Mouse (Mus musculus) ES-Bruce4 (cell line): ENCODE measurements around the gene Tex50. TPM values are rescaled to one million over a fixed set of nuclear protein-coding genes. Genes with fewer than 3 reads are reported as not detected.

ENCODE experiments used
- H3K27ac ChIP-seq: 2 replicates; pipeline ENCODE4 v1.5.1; 2012; ENCODE audit warnings: low read length, inconsistent platforms; ENCODE audit not compliant: insufficient read depth
- H3K27me3 ChIP-seq: 2 replicates; pipeline ENCODE4 v1.6.1; 2012; ENCODE audit warnings: mild to moderate bottlenecking, low read length, inconsistent platforms; ENCODE audit not compliant: control insufficient read depth, poor library complexity, insufficient read depth, severe bottlenecking
- H3K36me3 ChIP-seq: 2 replicates; pipeline ENCODE4 v1.6.1; 2012; ENCODE audit warnings: inconsistent platforms, mild to moderate bottlenecking, low read length, moderate library complexity; ENCODE audit not compliant: control insufficient read depth, poor library complexity, insufficient read depth, severe bottlenecking
- H3K4me1 ChIP-seq: one replicate; pipeline ENCODE4 v1.8.1; 2011; ENCODE audit warnings: low read length; ENCODE audit not compliant: control insufficient read depth, insufficient read depth
- H3K4me3 ChIP-seq: 2 replicates; pipeline ENCODE4 v1.5.1; 2011; ENCODE audit warnings: low read depth, mild to moderate bottlenecking, low read length
- H3K9ac ChIP-seq: 2 replicates; pipeline ENCODE4 v1.6.1; 2012; ENCODE audit warnings: low read depth, mild to moderate bottlenecking, inconsistent platforms; ENCODE audit not compliant: poor library complexity, severe bottlenecking
- H3K9me3 ChIP-seq: replicated peaks from 2 replicates; pipeline ENCODE4 v1.6.1; 2012; ENCODE audit warnings: mild to moderate bottlenecking, low read length, inconsistent platforms; ENCODE audit not compliant: control insufficient read depth, poor library complexity, insufficient read depth, severe bottlenecking
- CTCF ChIP-seq: IDR thresholded peaks from one replicate; pipeline ENCODE4 v1.8.1; 2011; ENCODE audit warnings: low read depth, low read length
- EP300 ChIP-seq: IDR thresholded peaks from 2 replicates; pipeline ENCODE4 v1.6.1; 2011; ENCODE audit warnings: low read depth, low read length; ENCODE audit not compliant: insufficient read depth
- POLR2A ChIP-seq: IDR thresholded peaks from one replicate; pipeline ENCODE4 v1.8.1; 2011; ENCODE audit warnings: low read length; ENCODE audit not compliant: insufficient read depth
- polyA plus RNA-seq: library from polyadenylated mRNA; stranded (reverse); fragments of >200 nt; gene quantifications from 2 replicates; pipeline ENCODE4 v1.2.4, GENCODE M21; 2011; ENCODE audit warnings: low read depth; ENCODE audit not compliant: missing spikeins, insufficient read depth, insufficient read length

Gene Tex50
- polyA plus RNA-seq, 1 experiment: 0.64 TPM

DNA sequence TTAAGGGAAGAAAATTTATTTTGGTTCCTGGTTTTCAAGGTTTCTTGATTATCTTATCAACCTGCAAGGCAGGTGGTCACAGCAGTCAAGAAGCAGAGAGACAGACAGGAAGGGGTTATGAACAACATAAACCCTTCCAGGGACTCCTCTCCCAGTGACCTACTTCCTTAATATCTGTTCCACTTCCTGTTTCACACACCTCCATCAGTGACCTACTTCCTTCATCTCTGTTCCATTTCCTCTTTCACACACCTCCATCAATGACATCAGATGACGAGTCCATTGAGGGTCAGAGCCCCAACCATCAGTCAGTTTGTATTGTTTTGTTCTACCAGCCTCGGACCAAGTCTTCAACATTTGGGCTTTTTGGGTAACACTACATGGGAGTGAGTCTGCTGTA, 19.6 kb downstream of the Tex50 start:
- Histone ChIP-seq H3K36me3 (no peaks in the 10 kb centered on the region), H3K4me1 (no peaks in the 10 kb centered on the region), H3K9me3 (peaks cover 8% of the 10 kb centered on the region), H3K27me3 (no peaks in the 10 kb centered on the region), H3K4me3 (no peak overlapping the region), H3K9ac (no peak overlapping the region), H3K27ac (no peak overlapping the region)
- TF ChIP-seq CTCF: no peak
- TF ChIP-seq EP300: no peak
- no peak for TF ChIP-seq POLR2A

GRCm38 (mm10) chr1:161130726-161131664, 28.1 kb downstream of the Tex50 start, which contains the start of gene Klhl20:
Gene Klhl20 (minus strand): TSS chr1:161131511.
- no peaks in the 10 kb centered on the region for H3K36me3 ChIP-seq
- peak within 1 kb of the TSS; percentile 94 for H3K4me3 ChIP-seq
- H3K27me3 ChIP-seq: no peaks in the 10 kb centered on the region
- H3K4me1 ChIP-seq: no peaks in the 10 kb centered on the region
- peak within 1 kb of the TSS; percentile 77 for H3K9ac ChIP-seq
- H3K27ac ChIP-seq: 0 out of 2 replicates have a peak within 1 kb of the TSS, but pooled peaks have one; percentile 42
- TF ChIP-seq CTCF (no peak), EP300 (0 out of 2 replicates have a peak, but pooled peaks have one; percentile 65), POLR2A (peak; percentile 86)
- no peaks in the 10 kb centered on the region for H3K9me3 ChIP-seq

DNA sequence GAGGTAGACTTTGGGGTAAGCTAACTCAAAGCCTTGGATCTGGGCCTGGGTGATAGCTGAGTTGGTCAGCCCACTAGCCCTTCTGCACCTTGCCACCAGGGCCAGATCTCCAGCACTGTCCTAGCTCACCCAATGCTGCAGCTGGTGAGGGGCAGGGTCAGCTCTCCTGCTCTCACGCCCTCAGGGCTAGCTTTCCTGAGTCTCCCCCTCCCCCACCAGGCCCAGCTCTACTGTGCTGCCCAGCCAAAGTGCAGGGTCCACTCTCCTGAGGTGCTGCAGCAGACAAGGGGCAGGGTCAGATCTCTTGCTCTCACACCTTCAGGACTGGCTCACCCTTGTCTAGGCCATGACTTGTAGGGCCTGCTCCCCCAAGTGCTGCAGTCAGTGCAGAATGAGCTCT, 32.7 kb downstream of the Tex50 start:
- H3K4me1 ChIP-seq: no peaks in the 10 kb centered on the region
- no peak overlapping the region for H3K4me3 ChIP-seq
- H3K9me3 ChIP-seq: no peaks in the 10 kb centered on the region
- no peaks in the 10 kb centered on the region for H3K36me3 ChIP-seq
- no peak overlapping the region for H3K9ac ChIP-seq
- H3K27ac ChIP-seq: no peak overlapping the region
- no peaks in the 10 kb centered on the region for H3K27me3 ChIP-seq
- TF ChIP-seq EP300: no peak
- no peak for TF ChIP-seq POLR2A
- TF ChIP-seq CTCF: no peak

- no peak overlapping the region for H3K27ac ChIP-seq
- H3K27me3 ChIP-seq: no peaks in the 10 kb centered on the region
- H3K4me1 ChIP-seq: no peaks in the 10 kb centered on the region
- TF ChIP-seq CTCF (no peak), EP300 (no peak), POLR2A (no peak)
- H3K9me3 ChIP-seq: no peaks in the 10 kb centered on the region
- no peak overlapping the region for H3K4me3 ChIP-seq
- no peaks in the 10 kb centered on the region for H3K36me3 ChIP-seq
- no peak overlapping the region for H3K9ac ChIP-seq
These were observed 36.3 kb downstream of the Tex50 start for GRCm38 (mm10) chr1:161122661-161123418.

GRCm38 (mm10) chr1:161114591-161114990, 44.5 kb downstream of the Tex50 start:
- no peaks in the 10 kb centered on the region for H3K9me3 ChIP-seq
- H3K27me3 ChIP-seq: no peaks in the 10 kb centered on the region
- no peaks in the 10 kb centered on the region for H3K36me3 ChIP-seq
- H3K27ac ChIP-seq: no peak overlapping the region
- TF ChIP-seq POLR2A: no peak
- no peak for TF ChIP-seq CTCF
- no peak for TF ChIP-seq EP300
- no peaks in the 10 kb centered on the region for H3K4me1 ChIP-seq
- no peak overlapping the region for H3K4me3 ChIP-seq
- no peak overlapping the region for H3K9ac ChIP-seq

DNA sequence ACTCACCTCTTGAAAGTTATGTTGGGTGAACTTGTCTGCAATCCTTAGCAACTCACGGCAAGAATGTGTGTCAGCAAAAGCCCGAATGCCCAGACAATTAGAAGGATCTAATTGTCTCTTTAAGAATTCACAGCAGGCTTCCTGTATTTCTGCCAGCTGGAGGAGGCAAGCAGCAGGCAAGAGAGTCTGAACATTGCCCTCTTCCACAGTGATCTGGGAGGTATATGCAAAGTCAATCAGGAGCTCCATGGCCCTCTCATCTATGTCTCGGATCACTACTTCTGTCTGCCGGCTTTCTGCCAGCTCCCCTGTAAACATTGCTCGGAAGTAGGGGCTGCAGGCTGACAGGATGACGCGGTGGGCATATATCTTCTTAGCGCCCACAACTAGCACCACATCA, 49.9 kb downstream of the Tex50 start:
- H3K4me1 ChIP-seq: no peaks in the 10 kb centered on the region
- no peaks in the 10 kb centered on the region for H3K27me3 ChIP-seq
- H3K4me3 ChIP-seq: no peak overlapping the region
- no peak overlapping the region for H3K27ac ChIP-seq
- H3K36me3 ChIP-seq: no peaks in the 10 kb centered on the region; the same call in 1 of the 2 replicates
- no peak overlapping the region for H3K9ac ChIP-seq
- TF ChIP-seq CTCF: no peak
- no peak for TF ChIP-seq POLR2A
- no peak for TF ChIP-seq EP300
- no peaks in the 10 kb centered on the region for H3K9me3 ChIP-seq

Other genes with a start within 250 kb of the Tex50 start
- gene Serpinc1, start 180.7 kb downstream of the Tex50 start, polyA plus RNA-seq: 0.75 and 1.1 TPM in 2 replicates
- gene Zbtb37, start 124.5 kb downstream of the Tex50 start, polyA plus RNA-seq: 13.8 and 15.5 TPM in 2 replicates
- gene Dars2, start 88.7 kb downstream of the Tex50 start, polyA plus RNA-seq: 45.4 and 46.1 TPM in 2 replicates
- gene Cenpl, start 88.6 kb downstream of the Tex50 start, polyA plus RNA-seq: 16.2 and 16.4 TPM in 2 replicates
- gene Klhl20, start 27.8 kb downstream of the Tex50 start, polyA plus RNA-seq: 16.3 and 17.1 TPM in 2 replicates
- gene Ankrd45, start 16.6 kb downstream of the Tex50 start, polyA plus RNA-seq: 3.1 and 3.3 TPM in 2 replicates
- gene Prdx6, start 91.9 kb upstream of the Tex50 start, polyA plus RNA-seq: 326 and 342 TPM in 2 replicates
- not detected in 2 replicates for gene Tnfsf4, start 236.1 kb upstream of the Tex50 start, polyA plus RNA-seq